Mouse (Mus musculus): ENCODE measurements around the gene Bloc1s3.

DNA sequence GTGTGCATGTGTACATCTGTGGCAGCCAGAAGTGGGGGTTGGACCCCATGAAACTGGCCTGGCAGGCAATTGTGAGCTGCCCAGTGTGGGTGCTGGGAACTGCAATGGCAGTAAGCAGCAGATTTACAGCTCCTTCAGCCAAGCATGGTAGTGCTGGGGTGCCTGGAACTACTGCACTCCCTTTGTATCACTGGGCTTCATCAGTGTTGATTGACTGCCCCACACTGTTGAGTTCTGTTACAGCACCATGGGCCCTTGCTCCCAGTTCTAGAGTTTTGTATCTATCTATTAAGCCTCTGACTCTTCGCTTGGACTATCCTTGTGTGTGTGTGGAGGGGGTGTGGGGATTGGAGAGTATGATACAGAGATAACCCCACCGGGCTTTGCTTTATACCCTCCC is 31.1 kb downstream of the Bloc1s3 start:
- TF ChIP-seq CTCF (IDR thresholded peaks at IDR 0.05; ENCODE audit: low read depth, low read length) (no peak), POLR2A (IDR thresholded peaks at IDR 0.05; ENCODE audit: borderline replicate concordance, low read depth, low read length) (no peak)

All from bone marrow macrophage, adult 2 months (primary cell).